Mouse (Mus musculus): ENCODE measurements around the gene Fam83f. TPM values are rescaled to one million over a fixed set of nuclear protein-coding genes. Genes with fewer than 3 reads are reported as not detected.
A peak's percentile ranks its signal among the peaks of the same experiment; 100 is the strongest.

Fam83f gene
- total RNA-seq, 2 experiments from 2014 or later, result 0.30 to 0.46 TPM

DNA sequence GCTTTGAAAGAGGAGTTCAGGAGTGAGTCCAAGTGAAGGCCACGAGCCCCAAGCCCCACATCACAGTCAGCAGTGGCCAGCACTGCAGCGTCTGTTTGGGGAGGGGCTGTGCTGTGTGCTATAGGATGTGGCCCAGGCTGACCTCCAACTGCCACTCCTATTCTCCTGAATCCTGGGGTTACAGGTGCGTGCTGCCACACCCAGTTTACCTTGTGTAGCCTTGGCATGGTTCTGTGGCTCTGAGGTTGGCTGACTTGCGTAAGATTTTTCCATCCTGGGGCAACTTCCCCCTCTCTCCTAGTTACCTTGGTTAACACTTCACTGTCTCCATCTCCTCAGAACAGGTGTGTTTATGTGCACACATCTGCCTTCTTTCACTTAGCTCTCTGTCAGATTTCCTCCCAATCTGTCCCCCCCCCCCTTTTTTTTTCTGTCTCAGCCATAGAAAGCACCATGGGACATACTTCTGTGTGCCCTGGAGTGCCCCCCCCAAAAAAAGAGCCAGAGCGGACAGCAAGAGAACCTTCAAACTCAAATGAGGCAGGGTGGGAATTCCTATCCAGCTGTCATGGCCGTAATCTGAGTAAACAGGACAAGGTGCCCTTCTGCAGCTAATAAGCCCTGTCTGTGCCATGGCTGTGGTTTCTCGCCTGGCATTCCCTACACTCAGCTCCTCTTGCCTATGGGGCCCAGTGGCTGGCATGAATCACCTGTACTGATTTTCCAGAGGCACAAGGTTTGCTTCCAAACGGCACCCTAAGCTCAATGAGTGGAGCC, 30.0 kb downstream of the Fam83f start:
- no peak for DNase-seq (ENCODE audit: low spot score in 2 of 2)
- intact Hi-C loops (cut with DNase I), result loop anchor here (10.0 kb wide), 1 partner anchor 493 kb away; the partner anchor contains the start of gene Mrtfa

DNA sequence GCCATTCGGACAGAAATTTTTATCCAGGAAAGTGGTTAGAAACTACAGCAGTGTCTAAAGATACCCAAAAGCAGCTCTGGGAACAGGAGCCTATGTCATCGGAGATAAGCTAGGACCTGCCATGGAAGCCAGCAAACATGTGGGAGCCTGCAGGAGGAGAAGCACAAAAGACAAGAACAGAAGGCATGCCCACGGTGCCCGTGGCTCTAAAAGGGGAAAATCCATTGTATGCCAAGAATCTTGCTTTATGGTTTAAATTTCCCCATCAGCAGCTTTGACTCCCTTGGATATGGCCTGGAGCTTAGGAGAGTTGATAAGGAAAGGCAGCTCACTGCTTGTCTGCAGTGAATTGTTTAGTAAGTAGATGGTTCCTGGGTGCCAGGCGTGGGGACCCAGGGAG, 31.3 kb downstream of the Fam83f start:
- DNase-seq (ENCODE audit: low spot score in 2 of 2), result peak in 1 of 2 experiments; percentile 70
- intact Hi-C loops (cut with DNase I), result loop anchor here (10.0 kb wide), 1 partner anchor 492 kb away; the partner anchor contains the start of gene Mrtfa

DNA sequence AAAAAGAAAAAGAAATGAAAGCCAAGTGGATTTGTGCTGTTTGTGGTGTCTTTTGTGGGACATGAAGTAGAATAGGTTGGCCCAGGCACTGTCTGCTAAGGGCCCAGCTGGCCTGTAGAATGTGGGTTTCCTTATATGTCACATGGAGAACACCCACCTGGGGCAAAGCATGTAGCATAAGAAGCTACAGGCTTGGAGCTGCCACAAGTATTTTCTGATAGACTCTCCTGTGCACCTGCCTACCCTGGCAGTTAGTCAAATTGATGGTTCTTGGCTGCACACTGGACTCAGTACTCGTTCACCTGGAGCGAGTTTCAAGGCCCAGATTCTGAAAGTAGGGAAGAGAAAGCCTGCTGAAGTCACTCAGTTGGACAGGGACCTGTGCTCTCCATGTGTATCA, 31.8 kb downstream of the Fam83f start:
- intact Hi-C loops (cut with DNase I), result loop anchor here (10.0 kb wide), 1 partner anchor 491 kb away; the partner anchor contains the start of gene Mrtfa
- no peak for DNase-seq (ENCODE audit: low spot score in 2 of 2)

DNA sequence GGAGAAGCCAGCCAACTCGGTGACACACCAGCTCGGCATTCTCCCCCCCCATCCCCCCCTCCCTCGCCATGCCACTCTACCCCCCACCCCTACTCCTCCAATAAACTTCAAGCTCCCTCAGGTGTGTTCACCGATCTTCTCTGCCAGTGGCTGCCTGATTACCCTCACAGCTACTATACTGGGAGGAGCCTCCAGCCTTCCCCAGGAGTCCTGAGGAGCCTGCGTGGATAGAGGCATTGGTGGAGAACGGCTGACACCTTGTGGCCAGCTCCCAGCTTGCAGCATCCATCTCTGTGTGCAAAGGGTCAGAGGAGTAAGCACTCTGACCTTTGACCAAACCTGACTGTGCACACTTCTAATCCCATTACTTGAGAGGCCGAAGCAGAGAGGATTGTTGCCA, 32.6 kb downstream of the Fam83f start:
- DNase-seq (ENCODE audit: low spot score in 2 of 2), result peak; percentile 81 to 89
- intact Hi-C loops (cut with DNase I), result loop anchor here (1.0 to 10.0 kb wide), 3 partner anchors 69 to 491 kb away; partner anchors contain the start of gene Mrtfa

DNA sequence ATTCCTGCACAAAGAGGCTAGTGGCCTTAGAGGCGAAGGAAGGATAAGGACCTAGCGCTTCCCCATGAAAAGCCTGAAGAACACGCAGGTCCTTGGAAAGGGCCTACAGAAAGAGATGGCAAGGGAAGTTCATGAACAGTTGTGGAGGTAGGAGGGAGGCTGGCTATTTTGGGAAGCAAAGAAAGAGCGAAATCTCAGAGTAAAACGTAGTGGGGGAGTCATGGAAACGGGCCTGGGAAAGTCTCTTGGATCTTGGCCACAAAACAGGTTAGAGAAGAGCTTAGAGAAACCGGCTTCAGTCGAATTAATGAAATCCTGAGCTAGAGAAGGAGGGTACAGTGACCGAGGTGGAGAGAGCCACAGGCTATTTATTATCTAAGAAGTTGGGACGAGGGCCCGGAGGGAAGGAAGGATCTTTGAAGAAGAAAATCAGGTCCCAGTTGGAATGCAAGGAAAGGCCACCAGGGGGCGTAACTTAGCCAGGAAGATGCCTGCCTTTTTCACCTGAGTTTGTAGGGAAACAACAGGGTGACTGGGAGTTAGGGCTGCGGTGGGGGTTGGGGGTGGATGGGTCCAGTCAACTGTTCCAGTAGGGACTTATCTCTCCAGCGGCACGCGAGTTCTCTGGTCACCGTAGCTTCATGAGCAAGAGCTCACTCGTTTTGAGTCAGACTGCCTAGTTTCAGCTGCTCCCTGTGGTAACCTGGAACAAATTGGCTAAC, 34.3 kb downstream of the Fam83f start:
- intact Hi-C loops (cut with DNase I), result loop anchor here (2.0 to 10.0 kb wide), 4 partner anchors 71 to 624 kb away; partner anchors contain the start of gene Mrtfa
- DNase-seq (ENCODE audit: low spot score in 2 of 2), result peak; percentile 81 to 89

DNA sequence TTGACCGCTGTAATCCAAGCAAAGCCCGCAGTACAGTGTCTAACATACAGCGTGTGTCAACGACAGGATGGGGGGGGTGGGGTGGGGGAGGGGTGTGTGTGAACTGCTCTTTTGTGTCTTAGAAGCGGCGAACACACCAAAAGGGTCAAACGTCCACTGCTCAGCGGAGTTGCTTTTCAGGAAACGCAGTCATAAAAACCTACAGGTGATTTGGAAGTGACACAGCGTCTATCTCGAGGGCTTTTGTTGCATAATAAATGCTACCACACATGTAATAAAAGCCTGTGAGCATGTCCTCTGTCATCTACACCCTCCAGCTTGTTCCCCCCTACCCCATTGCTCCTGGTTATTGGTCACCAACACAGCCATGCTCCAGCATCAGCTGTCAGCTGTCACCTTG, 34.9 kb downstream of the Fam83f start:
- no peak for DNase-seq (ENCODE audit: low spot score in 2 of 2)
- intact Hi-C loops (cut with DNase I), result loop anchor here (2.0 to 10.0 kb wide), 3 partner anchors 178 to 624 kb away; partner anchors contain the start of gene Mrtfa

DNA sequence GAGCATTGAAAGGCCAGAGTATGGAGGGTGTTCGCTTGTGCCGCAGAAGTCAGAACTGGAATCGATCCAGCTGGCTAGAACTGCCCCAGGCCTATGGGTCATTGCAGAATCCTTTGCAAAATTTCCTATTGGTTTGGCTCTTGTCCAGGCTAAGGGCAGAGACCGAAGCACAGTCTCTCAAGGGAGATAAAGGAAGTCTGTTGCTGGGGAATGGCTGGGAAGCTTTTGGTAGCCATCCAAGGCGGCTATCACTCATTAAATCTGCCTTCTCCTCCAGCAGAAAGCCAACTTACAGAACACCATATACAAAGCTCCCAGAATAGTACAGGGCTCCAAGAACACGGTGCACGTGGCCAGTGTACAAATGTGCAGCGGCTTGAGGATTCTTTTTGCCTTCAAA, 35.4 kb downstream of the Fam83f start:
- intact Hi-C loops (cut with DNase I), result loop anchor here (2.0 to 10.0 kb wide), 3 partner anchors 178 to 625 kb away; partner anchors contain the start of gene Mrtfa
- DNase-seq (ENCODE audit: low spot score in 2 of 2), result peak; percentile 40 to 70

DNA sequence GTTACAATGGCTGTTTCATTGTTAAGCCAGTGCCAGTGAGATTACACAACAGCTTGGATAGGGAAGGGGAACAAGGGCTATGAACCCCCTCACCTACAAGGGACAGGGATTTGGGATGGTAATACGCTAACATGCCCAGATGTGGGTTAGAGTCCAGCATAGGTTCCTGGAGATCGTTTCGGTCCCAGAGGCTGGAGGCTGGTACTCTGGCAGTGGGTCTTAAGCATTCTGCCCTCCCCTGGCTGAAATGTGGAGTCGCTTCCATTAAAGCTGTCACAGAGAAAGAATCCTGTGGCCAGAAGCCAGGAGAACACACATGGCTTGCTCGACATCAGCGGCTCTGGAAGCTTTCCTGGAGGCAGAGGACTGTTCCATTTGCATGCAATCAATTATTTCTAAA, 37.9 kb downstream of the Fam83f start:
- no peak for DNase-seq (ENCODE audit: low spot score in 2 of 2)
- intact Hi-C loops (cut with DNase I), result loop anchor here (5.0 to 10.0 kb wide), 2 partner anchors 485 to 627 kb away; partner anchors contain the start of gene Mrtfa

DNA sequence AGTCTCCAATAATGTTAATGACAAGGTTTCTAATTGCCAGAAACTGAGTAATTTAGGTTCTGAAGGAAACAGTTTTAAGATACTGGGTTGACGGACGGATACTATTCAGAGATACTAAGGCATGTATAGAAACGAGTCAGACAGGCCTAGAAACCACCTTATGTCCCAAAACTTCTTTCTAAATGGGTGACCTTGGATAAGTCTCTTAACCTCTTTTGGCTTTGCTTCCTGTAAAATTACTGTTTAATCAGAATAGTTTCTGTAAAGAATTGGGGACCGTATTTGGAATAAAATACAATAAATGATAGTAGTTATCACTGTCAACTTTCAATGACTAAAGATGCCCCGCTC, 38.6 kb downstream of the Fam83f start:
- DNase-seq (ENCODE audit: low spot score in 2 of 2), result no peak
- intact Hi-C loops (cut with DNase I), result no loop called here

DNA sequence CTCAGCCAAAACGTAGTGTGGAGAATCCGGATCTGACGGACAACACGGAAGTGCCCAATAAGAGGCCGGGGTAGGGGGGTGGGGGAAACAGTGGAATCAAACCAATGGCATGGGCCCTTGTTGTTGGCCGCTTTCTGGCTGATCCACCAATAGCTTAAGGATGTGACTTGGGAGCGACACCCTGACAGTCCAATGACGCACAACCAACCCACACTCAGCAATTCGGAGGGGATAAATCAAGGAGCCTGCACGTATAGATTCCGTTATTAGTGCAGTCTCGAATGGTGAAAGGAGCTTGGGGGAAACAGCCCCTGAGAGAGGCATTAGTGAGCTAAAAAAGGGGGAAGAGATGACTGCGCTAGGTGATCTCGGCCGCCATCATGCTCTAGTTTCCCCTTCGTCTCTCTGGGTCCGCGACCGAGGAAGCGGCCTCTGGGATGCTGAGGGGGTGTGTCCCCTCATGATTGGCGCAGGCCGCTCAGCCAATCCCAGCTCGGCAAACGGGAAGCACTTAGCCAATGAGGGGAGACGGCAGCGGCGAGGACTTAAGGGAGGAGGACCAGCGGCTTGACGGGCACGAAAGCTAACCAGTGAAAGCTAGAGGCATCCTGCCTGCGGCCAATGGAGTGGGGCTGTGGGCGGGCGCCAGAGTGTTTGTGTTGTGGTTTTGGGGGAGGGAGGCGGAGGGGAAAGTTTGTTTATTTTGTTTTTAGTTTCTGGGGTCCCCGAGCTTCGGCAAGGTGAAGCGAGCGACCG, 39.1 kb downstream of the Fam83f start, which contains the start of gene Tnrc6b:
Tnrc6b (plus strand) TSS at position 706 of the 756 bp plus-strand sequence.
- DNase-seq (ENCODE audit: low spot score in 2 of 2), result peak; percentile 99
- intact Hi-C loops (cut with DNase I), result no loop called here

DNA sequence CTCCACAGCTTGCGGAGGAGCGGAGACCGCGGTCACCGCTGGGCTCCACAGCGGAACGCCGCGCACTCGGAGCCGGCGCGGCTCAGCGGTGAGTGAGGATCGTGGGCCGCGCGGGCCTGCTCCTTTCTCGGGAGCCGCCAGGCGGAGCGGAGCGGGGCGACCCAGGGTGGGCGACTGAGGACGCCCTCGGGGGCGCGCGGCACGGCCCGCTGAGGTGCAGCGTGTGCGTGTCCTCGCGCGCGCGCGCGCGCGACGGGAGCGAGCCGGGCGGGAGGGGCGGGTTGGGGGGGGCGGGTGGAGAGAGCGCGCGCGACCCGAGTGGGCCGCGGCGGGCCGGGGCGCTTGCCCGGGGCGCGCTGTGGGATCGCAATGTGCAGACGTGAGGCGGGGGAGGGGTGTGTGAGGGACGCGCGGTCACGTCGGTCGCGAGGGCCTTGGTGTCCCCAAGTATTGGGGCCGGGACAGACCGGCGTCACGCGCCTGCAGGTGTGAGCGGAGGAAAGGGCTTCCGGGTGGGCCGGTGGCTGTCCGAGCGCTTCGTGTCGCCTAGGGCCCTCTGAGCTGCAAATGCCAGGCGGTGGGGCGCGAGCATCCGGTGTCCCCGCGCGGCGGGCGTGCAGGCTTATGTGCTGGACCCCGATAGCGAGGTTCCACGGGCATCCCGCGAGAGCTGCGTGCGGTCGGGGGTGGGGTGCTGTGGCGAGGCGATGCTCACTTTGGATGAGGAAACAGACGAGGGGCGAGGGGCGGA, 39.9 kb downstream of the Fam83f start:
- peak; percentile 56 to 62 for DNase-seq (ENCODE audit: low spot score in 2 of 2)
- intact Hi-C loops (cut with DNase I), result loop anchor here (2.0 kb wide), 2 partner anchors 87 to 237 kb away; partner anchors contain the start of gene Adsl

DNA sequence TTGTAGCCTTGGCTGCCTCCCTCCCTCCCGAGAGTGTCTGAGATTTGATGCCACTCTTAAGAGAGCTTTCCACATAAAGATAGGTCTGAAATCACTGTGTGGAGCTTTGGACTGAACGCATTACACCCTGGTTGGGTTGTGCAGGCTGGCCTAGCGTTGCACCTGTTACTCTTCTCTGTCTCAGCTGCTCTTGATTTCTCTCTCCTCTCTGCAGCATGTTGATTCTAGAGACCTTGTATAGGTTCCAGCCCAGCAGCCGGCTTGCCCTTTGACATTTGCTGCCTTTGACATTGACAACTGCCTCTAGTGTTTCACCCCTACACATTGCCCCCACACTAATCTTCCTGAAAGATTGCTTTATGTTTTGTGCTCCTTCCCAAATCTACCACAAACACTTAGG, 42.7 kb downstream of the Fam83f start:
- intact Hi-C loops (cut with DNase I), result no loop called here

DNA sequence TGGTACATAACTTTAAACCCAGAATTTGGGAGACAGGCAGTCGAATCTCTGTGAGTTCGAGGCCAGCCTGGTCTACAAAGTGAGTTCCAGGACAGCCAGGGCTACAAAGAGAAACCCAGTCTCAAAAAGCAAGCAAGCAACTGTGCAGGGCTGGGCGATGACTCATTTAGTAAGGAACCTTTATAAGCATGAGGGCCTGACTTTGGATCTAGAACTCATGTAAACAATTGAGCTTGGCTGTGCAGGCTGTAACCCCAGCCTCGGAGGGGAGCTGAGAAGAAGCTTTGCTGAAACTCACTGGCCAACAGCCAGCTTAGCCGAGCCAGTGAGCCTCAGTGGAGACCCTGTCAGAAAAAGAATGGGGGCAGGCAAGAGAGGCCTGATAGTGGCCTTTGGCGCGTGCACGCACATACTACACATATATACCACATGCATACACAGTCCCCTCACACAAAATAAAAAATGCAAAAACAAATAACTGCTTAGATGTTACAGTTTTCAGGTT, 45.0 kb downstream of the Fam83f start:
- intact Hi-C loops (cut with DNase I), result no loop called here

More for the DNA sequence above, 42.7 kb downstream of the Fam83f start:
- no peak for DNase-seq (ENCODE audit: low spot score in 2 of 2)

DNA sequence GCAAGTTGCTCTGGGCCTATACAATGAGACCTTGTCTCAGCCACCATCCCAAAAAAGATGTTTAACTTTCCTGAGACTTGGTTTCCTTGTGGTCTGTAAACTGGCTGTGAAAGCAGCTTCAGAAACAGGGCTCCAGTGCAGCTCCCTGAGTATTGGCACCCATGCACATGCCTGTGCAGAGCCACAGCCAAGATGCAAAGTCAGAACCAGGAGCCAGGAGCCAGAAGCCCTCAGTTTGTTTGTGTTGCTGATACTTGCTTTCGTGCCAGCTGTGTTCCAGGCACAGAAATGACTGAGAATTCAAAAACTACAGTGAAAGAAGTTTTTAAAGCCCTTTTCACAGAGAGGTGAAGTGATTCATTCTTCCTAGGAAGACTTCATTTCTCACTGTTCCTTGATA, 45.8 kb downstream of the Fam83f start:
- DNase-seq (ENCODE audit: low spot score in 2 of 2), result no peak
- intact Hi-C loops (cut with DNase I), result no loop called here

More for the DNA sequence above, 45.0 kb downstream of the Fam83f start:
- DNase-seq (ENCODE audit: low spot score in 2 of 2), result no peak

DNA sequence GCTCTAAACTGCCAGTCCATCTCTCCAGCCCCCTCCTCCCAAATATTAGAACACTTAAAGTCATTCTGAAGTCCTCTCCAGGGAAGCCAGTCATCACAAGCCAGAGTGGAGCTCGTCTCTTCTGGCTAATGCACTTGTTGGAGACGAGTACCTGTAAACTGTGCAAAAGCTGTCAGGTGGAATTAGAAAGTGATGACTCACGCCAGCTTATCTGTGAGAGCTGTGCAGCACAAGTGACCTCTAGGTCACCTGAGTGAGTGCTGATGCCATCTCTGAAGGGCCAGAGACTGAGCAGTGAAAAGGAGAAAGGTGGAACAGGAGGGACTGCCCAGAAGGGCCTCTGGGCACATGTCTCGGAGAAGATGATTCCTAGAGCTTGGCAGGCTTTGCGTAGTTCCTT, 48.6 kb downstream of the Fam83f start:
- intact Hi-C loops (cut with DNase I), result loop anchor here (5.0 kb wide), 1 partner anchor 62 kb away; no protein-coding TSS in a partner anchor
- DNase-seq (ENCODE audit: low spot score in 2 of 2), result no peak

DNA sequence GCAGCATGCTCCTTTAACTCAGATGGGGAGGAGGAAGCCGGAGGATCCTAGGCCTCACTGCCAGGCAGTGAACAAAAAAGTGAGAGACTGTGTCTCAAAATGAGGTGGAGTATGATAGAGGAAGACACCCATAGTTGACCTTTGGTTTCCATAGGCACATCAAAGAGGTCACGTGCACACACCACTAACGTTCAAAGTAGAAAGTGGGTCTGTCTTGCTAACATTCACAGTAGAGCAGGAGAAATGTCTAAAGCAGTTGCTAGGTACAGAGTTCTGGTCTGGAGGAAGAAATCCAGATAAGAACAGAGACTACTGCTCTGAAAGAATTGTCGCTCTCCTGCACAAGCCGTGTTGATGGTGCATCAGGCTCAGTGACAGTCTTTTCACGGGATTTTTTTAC, 50.2 kb downstream of the Fam83f start:
- intact Hi-C loops (cut with DNase I), result loop anchor here (5.0 kb wide), 1 partner anchor 60 kb away; no protein-coding TSS in a partner anchor
- DNase-seq (ENCODE audit: low spot score in 2 of 2), result no peak

DNA sequence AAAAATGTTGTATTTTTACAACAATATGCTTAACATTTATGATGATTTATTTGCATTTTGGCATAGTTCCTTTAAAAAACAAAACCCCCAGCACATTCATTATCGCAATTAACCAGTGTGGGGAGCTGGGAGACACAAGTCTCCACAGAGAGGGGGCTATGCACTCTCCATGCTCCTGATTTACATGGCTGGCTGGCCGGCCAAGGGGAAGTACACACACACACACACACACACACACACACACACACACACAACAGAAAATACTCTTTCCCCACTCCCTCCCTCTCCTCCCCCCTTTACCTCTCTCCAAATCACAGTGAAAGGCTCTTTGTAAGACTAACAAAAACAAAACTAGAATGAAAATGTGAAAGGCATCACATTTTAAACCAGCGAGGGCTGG, 50.7 kb downstream of the Fam83f start:
- intact Hi-C loops (cut with DNase I), result loop anchor here (5.0 kb wide), 1 partner anchor 60 kb away; no protein-coding TSS in a partner anchor
- no peak for DNase-seq (ENCODE audit: low spot score in 2 of 2)

DNA sequence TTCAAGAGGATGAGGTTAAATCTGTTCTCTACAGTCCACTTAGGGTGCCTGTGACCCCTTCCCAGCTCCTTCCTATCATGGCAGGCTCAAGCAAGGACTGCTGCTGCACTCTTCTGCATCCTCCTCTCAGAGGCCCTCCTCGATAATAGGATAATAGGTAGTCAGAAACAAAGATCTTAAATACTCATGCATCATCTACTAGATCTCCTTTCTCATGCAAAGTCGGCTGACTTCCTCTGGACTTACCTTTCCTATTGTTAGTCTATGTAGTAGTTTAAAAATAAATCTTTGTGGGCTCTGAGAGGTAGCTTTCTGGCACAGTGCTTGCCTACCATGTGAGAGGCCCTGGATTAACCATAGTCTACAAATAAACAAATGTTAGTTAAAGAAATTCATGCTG, 57.8 kb downstream of the Fam83f start:
- intact Hi-C loops (cut with DNase I), result no loop called here
- DNase-seq (ENCODE audit: low spot score in 2 of 2), result no peak

All from left cerebral cortex, postnatal 25 days (tissue).